Mouse (Mus musculus): ENCODE results near the gene Abcc9. TPM values are rescaled to one million over a fixed set of nuclear protein-coding genes. Genes with fewer than 3 reads are reported as not detected.

Gene Abcc9
- total and polyA plus RNA-seq, 2 experiments from 2014 or later = 1.8 to 9.6 TPM

- H3K9me3 ChIP-seq (ENCODE audit: low read length) = 0 out of 2 replicates have a peak, but pooled peaks cover 3% of the 10 kb centered on the region
- H3K27me3 ChIP-seq (ENCODE audit: insufficient read depth, low read length) = no peaks in the 10 kb centered on the region
- no peak for ATAC-seq
- H3K9ac ChIP-seq = no peak overlapping the region
- DNase-seq = no peak
- H3K4me2 ChIP-seq (ENCODE audit: low read depth) = no peak overlapping the region
- H3K36me3 ChIP-seq (ENCODE audit: insufficient read depth) = no peaks in the 10 kb centered on the region
- no peak overlapping the region for H3K4me3 ChIP-seq (ENCODE audit: low read depth, low read length)
- no peak overlapping the region for H3K27ac ChIP-seq (ENCODE audit: low read depth, low read length)
- H3K4me1 ChIP-seq (ENCODE audit: insufficient read depth) = no peaks in the 10 kb centered on the region
- WGBS = 81% methylated on average over 4 of the region's 4 CpGs
- TF ChIP-seq CTCF (IDR thresholded peaks at IDR 0.05; ENCODE audit: low read depth) = no peak
These were observed 150.6 kb downstream of the Abcc9 start for GRCm38 (mm10) chr6:142551482-142551881.

- no peak for ATAC-seq
- H3K4me3 ChIP-seq (ENCODE audit: low read depth, low read length) = no peak overlapping the region
- TF ChIP-seq CTCF (IDR thresholded peaks at IDR 0.05; ENCODE audit: low read depth) = no peak
- no peak overlapping the region for H3K9ac ChIP-seq
- no peak overlapping the region for H3K4me2 ChIP-seq (ENCODE audit: low read depth)
- 70% methylated on average over 4 of the region's 4 CpGs for WGBS
- H3K27ac ChIP-seq (ENCODE audit: low read depth, low read length) = no peak overlapping the region
- H3K36me3 ChIP-seq (ENCODE audit: insufficient read depth) = no peaks in the 10 kb centered on the region
- 0 out of 2 replicates have a peak, but pooled peaks cover 3% of the 10 kb centered on the region for H3K9me3 ChIP-seq (ENCODE audit: low read length)
- no peaks in the 10 kb centered on the region for H3K27me3 ChIP-seq (ENCODE audit: insufficient read depth, low read length)
- H3K4me1 ChIP-seq (ENCODE audit: insufficient read depth) = no peaks in the 10 kb centered on the region
- DNase-seq = no peak
These were observed 151.2 kb downstream of the Abcc9 start for GRCm38 (mm10) chr6:142550871-142551270.

GRCm38 (mm10) chr6:142548377-142548776, 153.7 kb downstream of the Abcc9 start:
- no peaks in the 10 kb centered on the region for H3K36me3 ChIP-seq (ENCODE audit: insufficient read depth)
- DNase-seq (no peak), ATAC-seq (no peak)
- H3K9ac ChIP-seq = no peak overlapping the region
- H3K4me1 ChIP-seq (ENCODE audit: insufficient read depth) = no peaks in the 10 kb centered on the region
- H3K4me2 ChIP-seq (ENCODE audit: low read depth) = no peak overlapping the region
- no peak overlapping the region for H3K4me3 ChIP-seq (ENCODE audit: low read depth, low read length)
- H3K9me3 ChIP-seq (ENCODE audit: low read length) = 0 out of 2 replicates have a peak, but pooled peaks cover 3% of the 10 kb centered on the region
- WGBS = 90% methylated on average over 2 of the region's 2 CpGs
- no peaks in the 10 kb centered on the region for H3K27me3 ChIP-seq (ENCODE audit: insufficient read depth, low read length)
- no peak for TF ChIP-seq CTCF (IDR thresholded peaks at IDR 0.05; ENCODE audit: low read depth)
- no peak overlapping the region for H3K27ac ChIP-seq (ENCODE audit: low read depth, low read length)

GRCm38 (mm10) chr6:142545132-142545531, 157.0 kb downstream of the Abcc9 start:
- no peak overlapping the region for H3K4me2 ChIP-seq (ENCODE audit: low read depth)
- no peak overlapping the region for H3K4me3 ChIP-seq (ENCODE audit: low read depth, low read length)
- no peaks in the 10 kb centered on the region for H3K4me1 ChIP-seq (ENCODE audit: insufficient read depth)
- H3K27me3 ChIP-seq (ENCODE audit: insufficient read depth, low read length) = no peaks in the 10 kb centered on the region
- ATAC-seq (no peak), DNase-seq (no peak)
- H3K36me3 ChIP-seq (ENCODE audit: insufficient read depth) = no peaks in the 10 kb centered on the region
- H3K9me3 ChIP-seq (ENCODE audit: low read length) = no peaks in the 10 kb centered on the region
- no peak for TF ChIP-seq CTCF (IDR thresholded peaks at IDR 0.05; ENCODE audit: low read depth)
- no peak overlapping the region for H3K27ac ChIP-seq (ENCODE audit: low read depth, low read length)
- no peak overlapping the region for H3K9ac ChIP-seq
- 57% methylated on average over 14 of the region's 14 CpGs for WGBS

GRCm38 (mm10) chr6:142543648-142544047, 158.5 kb downstream of the Abcc9 start:
- H3K36me3 ChIP-seq (ENCODE audit: insufficient read depth) = no peaks in the 10 kb centered on the region
- H3K4me2 ChIP-seq (ENCODE audit: low read depth) = no peak overlapping the region
- H3K9me3 ChIP-seq (ENCODE audit: low read length) = no peaks in the 10 kb centered on the region
- DNase-seq (no peak), ATAC-seq (no peak)
- 90% methylated on average over 4 of the region's 4 CpGs for WGBS
- no peak overlapping the region for H3K9ac ChIP-seq
- H3K4me3 ChIP-seq (ENCODE audit: low read depth, low read length) = no peak overlapping the region
- no peak for TF ChIP-seq CTCF (IDR thresholded peaks at IDR 0.05; ENCODE audit: low read depth)
- no peaks in the 10 kb centered on the region for H3K27me3 ChIP-seq (ENCODE audit: insufficient read depth, low read length)
- no peaks in the 10 kb centered on the region for H3K4me1 ChIP-seq (ENCODE audit: insufficient read depth)
- no peak overlapping the region for H3K27ac ChIP-seq (ENCODE audit: low read depth, low read length)

- Histone ChIP-seq H3K9me3 (ENCODE audit: low read length) (no peaks in the 10 kb centered on the region), H3K9ac (no peak overlapping the region), H3K27me3 (ENCODE audit: insufficient read depth, low read length) (no peaks in the 10 kb centered on the region), H3K4me3 (ENCODE audit: low read depth, low read length) (no peak overlapping the region), H3K27ac (ENCODE audit: low read depth, low read length) (no peak overlapping the region), H3K4me1 (ENCODE audit: insufficient read depth) (no peaks in the 10 kb centered on the region), H3K4me2 (ENCODE audit: low read depth) (no peak overlapping the region), H3K36me3 (ENCODE audit: insufficient read depth) (no peaks in the 10 kb centered on the region)
- WGBS = 86% methylated on average over 6 of the region's 6 CpGs
- TF ChIP-seq CTCF (IDR thresholded peaks at IDR 0.05; ENCODE audit: low read depth) = no peak
- DNase-seq = no peak
- ATAC-seq = no peak
These were observed 159.3 kb downstream of the Abcc9 start for GRCm38 (mm10) chr6:142542800-142543175.

GRCm38 (mm10) chr6:142542082-142542799, 159.9 kb downstream of the Abcc9 start:
- H3K9ac ChIP-seq = no peak overlapping the region
- WGBS = 89% methylated on average over 8 of the region's 8 CpGs

More at GRCm38 (mm10) chr6:142542082-142542799, 159.9 kb downstream of the Abcc9 start:
- no peak overlapping the region for H3K4me3 ChIP-seq (ENCODE audit: low read depth, low read length)
- H3K27me3 ChIP-seq (ENCODE audit: insufficient read depth, low read length) = no peaks in the 10 kb centered on the region
- H3K9me3 ChIP-seq (ENCODE audit: low read length) = no peaks in the 10 kb centered on the region
- H3K27ac ChIP-seq (ENCODE audit: low read depth, low read length) = no peak overlapping the region
- no peaks in the 10 kb centered on the region for H3K36me3 ChIP-seq (ENCODE audit: insufficient read depth)
- ATAC-seq = no peak
- no peaks in the 10 kb centered on the region for H3K4me1 ChIP-seq (ENCODE audit: insufficient read depth)
- DNase-seq = no peak
- H3K4me2 ChIP-seq (ENCODE audit: low read depth) = no peak overlapping the region
- no peak for TF ChIP-seq CTCF (IDR thresholded peaks at IDR 0.05; ENCODE audit: low read depth)
